Mouse (Mus musculus) testis, adult 2 months (tissue): ENCODE measurements around the gene Spata31d1a. TPM values are rescaled to one million over a fixed set of nuclear protein-coding genes. Genes with fewer than 3 reads are reported as not detected.
A peak's percentile ranks its signal among the peaks of the same experiment; 100 is the strongest.
"Not testable (repeated sequence)": the region's sequence is repeated elsewhere in the genome, so short reads cannot be mapped to it uniquely, and the experiment has no call there.

Experiments used
- H3K27ac ChIP-seq: fragments of 200-500 bp; 2 replicates; pipeline ENCODE4 v1.5.1; 2012; ENCODE audit warnings: low read depth, low read length; ENCODE audit not compliant: control insufficient read depth, insufficient read depth
- H3K27me3 ChIP-seq: fragments of 200-500 bp; 2 replicates; pipeline ENCODE4 v1.6.1; 2012; ENCODE audit warnings: mild to moderate bottlenecking, low read length, moderate library complexity; ENCODE audit not compliant: control insufficient read depth, insufficient read depth
- H3K36me3 ChIP-seq: fragments of 200-500 bp; 2 replicates; pipeline ENCODE4 v1.6.1; 2012; ENCODE audit warnings: mild to moderate bottlenecking, low read length; ENCODE audit not compliant: control insufficient read depth, insufficient read depth
- H3K4me1 ChIP-seq: fragments of 200-500 bp; 2 replicates; pipeline ENCODE4 v1.6.1; 2012; ENCODE audit warnings: low read length; ENCODE audit not compliant: control insufficient read depth, insufficient read depth
- H3K4me3 ChIP-seq: fragments of 200-500 bp; 2 replicates; pipeline ENCODE4 v1.5.1; 2012; ENCODE audit warnings: low read depth, mild to moderate bottlenecking, low read length, moderate library complexity, mixed read lengths; ENCODE audit not compliant: control insufficient read depth
- CTCF ChIP-seq: fragments of 200-500 bp; IDR thresholded peaks from 2 replicates; pipeline ENCODE4 v1.5.1; 2012; ENCODE audit warnings: low read depth, mild to moderate bottlenecking, inconsistent platforms, low read length, moderate library complexity; ENCODE audit not compliant: control insufficient read depth, insufficient read depth, insufficient replicate concordance
- POLR2A ChIP-seq: fragments of 200-500 bp; IDR thresholded peaks from 2 replicates; pipeline ENCODE4 v1.6.1; 2012; ENCODE audit warnings: low read depth, mild to moderate bottlenecking, inconsistent platforms, low read length, moderate library complexity; ENCODE audit not compliant: control insufficient read depth
- polyA plus RNA-seq: library from polyadenylated mRNA; depleted of rRNA; stranded (reverse); fragments of >200 nt; gene quantifications from 2 replicates; pipeline ENCODE4 v1.2.3, GENCODE M21; 2012

Spata31d1a gene
- polyA plus RNA-seq, 1 experiment = 122 TPM

DNA sequence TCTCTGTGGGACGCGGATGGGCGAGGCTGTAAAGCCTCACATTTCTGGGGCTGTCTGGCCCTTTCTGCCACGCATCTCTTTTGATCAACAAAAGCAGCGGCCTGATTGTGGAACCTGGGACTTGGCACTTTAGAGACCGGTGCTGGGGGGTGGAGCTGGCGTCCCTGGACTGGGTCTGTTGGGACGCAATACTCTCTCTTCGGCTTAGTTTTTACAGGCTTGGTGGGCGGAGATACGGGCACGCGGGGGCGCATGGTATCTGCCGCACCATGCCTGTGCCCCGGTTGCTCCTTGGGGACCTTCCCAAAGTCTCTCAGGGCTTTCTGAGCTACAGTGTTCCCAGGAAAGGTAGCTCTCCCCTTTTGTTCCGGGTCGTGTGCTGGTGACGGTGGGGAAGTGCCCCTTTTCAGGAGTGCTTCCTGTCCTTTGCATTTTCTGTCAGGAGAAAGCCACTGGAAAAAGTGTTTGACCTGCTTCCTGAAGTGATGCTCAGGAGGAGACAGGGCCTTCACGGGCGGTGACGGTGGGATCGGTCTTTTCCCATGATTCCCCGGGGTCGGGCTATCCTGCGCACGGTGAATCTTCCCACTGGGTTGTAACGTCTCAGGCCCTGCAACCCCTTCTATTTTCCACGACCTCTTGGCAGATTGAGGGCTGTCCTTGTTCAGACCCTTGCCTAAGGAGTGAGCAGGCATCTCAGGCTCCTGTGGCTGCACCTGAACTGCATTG, 16.2 kb upstream of the Spata31d1a start:
- peak overlapping the region; percentile 65 for H3K27ac ChIP-seq
- H3K4me1 ChIP-seq = peaks cover 14% of the 10 kb centered on the region
- H3K36me3 ChIP-seq = no peaks in the 10 kb centered on the region
- H3K27me3 ChIP-seq = no peaks in the 10 kb centered on the region
- H3K4me3 ChIP-seq = peak overlapping the region; percentile 82
- TF ChIP-seq CTCF = no peak
- peak; percentile 65; the same call in 1 of the 2 replicates for TF ChIP-seq POLR2A

DNA sequence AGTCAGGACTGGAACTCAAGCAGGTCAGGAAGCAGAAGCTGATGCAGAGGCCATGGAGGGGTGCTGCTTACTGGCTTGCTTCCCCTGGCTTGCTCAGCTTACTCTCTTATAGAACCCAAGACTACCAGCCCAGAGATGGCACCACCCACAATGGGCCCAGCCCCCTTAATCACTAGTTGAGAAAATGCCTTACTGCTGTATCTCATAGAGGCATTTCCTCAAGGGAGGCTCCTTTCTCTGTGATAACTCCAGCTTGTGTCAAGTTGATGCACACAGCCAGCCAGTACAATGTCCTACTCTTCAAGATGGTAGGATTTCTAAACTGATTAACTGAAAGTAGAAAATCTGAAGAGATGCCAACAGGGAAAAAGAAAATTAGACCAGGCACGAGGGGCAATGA, 12.0 kb upstream of the Spata31d1a start:
- H3K27me3 ChIP-seq, H3K27ac ChIP-seq, H3K4me3 ChIP-seq, H3K36me3 ChIP-seq, H3K4me1 ChIP-seq: not testable (repeated sequence)

DNA sequence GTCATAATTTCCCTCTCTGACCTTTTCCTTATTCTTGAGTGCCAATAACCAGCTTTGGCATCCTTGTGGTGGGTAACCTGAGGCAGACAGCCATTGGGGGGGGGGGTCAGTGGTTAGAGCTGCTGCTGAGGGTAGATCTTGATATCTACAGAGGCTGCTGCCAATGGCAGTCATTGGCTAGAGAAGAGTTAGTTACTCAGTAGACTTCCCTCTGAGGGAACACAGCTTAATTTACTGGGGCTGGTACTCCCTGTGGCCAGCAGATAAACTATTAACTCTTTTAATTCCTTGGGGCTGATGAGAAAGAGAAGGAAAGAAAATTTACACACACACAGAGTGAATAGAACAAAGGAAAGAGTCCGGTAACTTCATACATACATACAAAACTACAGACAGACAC, 9.3 kb upstream of the Spata31d1a start:
- H3K36me3 ChIP-seq = no peaks in the 10 kb centered on the region
- TF ChIP-seq POLR2A = no peak
- TF ChIP-seq CTCF = no peak
- H3K4me3 ChIP-seq = no peak overlapping the region
- no peaks in the 10 kb centered on the region; the same call in 1 of the 2 replicates for H3K4me1 ChIP-seq
- no peaks in the 10 kb centered on the region for H3K27me3 ChIP-seq
- no peak overlapping the region for H3K27ac ChIP-seq

DNA sequence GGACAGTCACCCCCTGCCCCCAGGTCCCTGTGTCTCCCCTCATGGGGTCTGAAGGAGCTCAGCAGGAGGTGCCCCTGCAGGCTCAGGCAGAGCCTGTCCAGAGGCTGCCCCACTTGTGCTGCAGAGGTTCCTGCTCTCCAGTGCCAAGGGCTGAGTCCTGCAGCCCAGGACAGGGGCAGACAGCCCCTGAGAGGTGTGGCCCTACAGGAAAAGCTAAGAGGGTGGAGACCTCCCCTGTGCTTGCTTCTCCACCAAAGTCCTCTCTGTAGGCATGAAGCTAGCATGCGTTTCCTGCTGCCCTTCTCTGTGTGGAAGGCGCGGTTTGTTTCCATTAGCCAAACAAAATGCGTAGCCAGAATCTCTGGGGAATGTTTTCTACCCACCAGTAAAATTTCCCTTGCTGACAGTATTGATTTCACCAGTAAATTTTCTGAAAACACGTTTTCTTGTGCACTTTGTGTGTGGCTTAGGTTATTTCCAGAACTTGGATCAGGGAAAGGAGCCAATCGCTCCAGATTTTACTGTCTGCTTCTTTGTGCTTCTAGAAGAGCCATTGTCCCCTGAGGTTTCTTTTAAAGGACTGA, 8.8 kb upstream of the Spata31d1a start:
- not testable (repeated sequence) for H3K27me3 ChIP-seq, H3K4me1 ChIP-seq, H3K27ac ChIP-seq, H3K36me3 ChIP-seq, H3K4me3 ChIP-seq

DNA sequence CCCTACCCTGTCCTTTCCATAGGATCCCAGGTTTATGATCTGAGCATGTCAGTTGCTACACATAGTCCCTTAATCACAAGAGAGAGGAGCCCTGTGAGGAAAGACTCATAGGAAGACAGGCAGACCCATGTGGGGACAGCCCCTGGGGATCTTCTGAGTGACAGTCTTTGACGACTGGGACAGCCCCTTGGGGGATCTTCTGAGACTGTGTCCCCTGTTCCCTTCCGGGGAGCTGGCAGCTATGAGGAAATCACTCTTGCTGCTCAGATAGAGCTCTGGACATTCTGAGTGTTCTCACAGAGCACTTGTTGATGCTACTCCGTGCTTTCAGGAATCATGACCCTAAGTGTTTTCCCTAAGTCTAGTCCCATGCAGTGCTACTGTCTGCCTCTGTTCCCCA, 3.6 kb upstream of the Spata31d1a start:
- no peak overlapping the region for H3K27ac ChIP-seq
- no peaks in the 10 kb centered on the region for H3K27me3 ChIP-seq
- H3K4me1 ChIP-seq = peaks cover 3% of the 10 kb centered on the region; the same call in 1 of the 2 replicates
- H3K4me3 ChIP-seq = peak overlapping the region; percentile 69
- no peak for TF ChIP-seq CTCF
- TF ChIP-seq POLR2A = no peak
- H3K36me3 ChIP-seq = no peaks in the 10 kb centered on the region

DNA sequence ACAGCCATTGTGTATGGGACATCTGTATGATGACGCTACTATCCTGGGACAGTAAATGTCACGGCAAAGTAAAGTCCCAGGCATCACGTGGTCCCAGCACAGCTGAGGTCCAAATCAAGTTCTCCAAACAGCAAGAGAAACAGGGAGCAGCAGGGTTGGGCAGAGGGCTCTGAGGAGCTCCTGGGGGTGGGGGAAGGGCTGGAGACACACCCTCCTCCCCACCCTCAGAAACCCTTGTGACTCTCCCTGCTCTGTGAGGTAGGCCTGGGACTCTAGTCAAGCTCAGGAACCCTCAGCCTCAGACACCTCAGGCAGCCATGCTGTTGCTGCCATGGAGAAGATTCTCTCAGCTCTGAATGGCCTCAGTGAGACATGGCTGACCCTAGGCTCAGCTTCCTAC, 1.9 kb upstream of the Spata31d1a start, which contains the start of gene Spata31d1b:
TSS of gene Spata31d1b (plus strand) at position 301 of the 400 bp plus-strand sequence.
- not testable (repeated sequence) for H3K36me3 ChIP-seq, H3K27me3 ChIP-seq, H3K27ac ChIP-seq, H3K4me1 ChIP-seq
- H3K4me3 ChIP-seq = peak within 1 kb of the TSS; percentile 69

DNA sequence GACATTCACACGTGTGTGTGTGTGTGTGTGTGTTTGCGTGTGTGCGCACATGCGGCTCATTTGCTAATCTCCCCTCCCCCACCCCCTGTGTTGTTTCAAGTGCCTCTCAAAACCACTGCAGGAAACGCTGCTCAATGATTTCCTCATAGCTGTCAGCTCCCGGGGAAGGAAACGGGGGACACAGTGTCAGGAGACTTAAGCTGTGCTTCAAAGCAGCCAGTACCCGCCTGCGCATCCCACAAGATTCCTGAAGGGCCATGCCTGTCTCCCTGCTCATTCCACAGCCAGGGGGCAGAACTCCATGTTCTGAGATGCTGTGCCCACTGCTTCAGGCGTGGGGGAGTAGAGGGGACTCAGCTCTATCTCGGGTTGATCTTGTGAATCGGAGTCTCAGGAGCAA, 5.6 kb downstream of the Spata31d1a start:
- TF ChIP-seq POLR2A = no peak
- TF ChIP-seq CTCF = no peak
- Histone ChIP-seq H3K27me3 (no peaks in the 10 kb centered on the region), H3K36me3 (no peaks in the 10 kb centered on the region), H3K4me1 (no peaks in the 10 kb centered on the region), H3K27ac (no peak overlapping the region), H3K4me3 (peak overlapping the region; percentile 4; the same call in 1 of the 2 replicates)

DNA sequence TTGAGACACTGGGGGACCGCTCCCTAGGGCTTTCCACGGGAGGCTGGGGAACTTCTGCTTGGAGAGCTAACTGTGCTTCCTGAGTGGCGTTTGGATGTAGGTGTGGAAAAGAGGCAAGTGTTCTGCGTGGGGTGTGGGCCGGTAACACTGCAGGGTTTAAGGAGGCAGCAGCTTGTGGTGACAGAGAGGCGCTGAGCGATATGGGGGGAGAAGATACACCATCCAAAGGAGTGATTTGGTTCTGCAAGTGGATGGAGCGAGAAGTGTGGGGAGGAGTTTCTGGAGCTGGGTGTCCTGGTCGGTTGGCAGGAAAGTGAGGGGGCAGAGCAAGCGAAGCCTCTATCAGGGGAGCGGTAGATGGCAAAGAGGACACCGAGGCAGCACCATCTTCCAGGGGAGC, 6.6 kb downstream of the Spata31d1a start:
- no peaks in the 10 kb centered on the region for H3K27me3 ChIP-seq
- H3K4me3 ChIP-seq = no peak overlapping the region
- no peaks in the 10 kb centered on the region for H3K36me3 ChIP-seq
- H3K4me1 ChIP-seq = no peaks in the 10 kb centered on the region
- H3K27ac ChIP-seq = no peak overlapping the region
- TF ChIP-seq POLR2A = no peak
- TF ChIP-seq CTCF = no peak

DNA sequence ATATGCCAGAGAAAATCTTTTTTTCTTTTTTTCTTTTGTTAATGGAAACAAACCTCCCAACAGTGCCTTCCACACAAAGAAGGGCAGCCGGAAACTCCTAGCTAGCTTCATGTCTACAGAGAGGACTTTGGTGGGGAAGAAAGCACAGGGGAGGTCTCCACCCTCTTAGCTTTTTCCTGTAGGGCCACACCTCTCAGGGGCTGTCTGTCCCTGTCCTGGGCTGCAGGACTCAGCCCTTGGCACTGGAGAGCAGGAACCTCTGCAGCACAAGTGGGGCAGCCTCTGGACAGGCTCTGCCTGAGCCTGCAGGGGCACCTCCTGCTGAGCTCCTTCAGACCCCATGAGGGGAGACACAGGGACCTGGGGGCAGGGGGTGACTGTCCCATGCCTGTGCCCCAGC, 10.0 kb downstream of the Spata31d1a start:
- not testable (repeated sequence) for H3K36me3 ChIP-seq, H3K4me3 ChIP-seq, H3K27ac ChIP-seq, H3K27me3 ChIP-seq, H3K4me1 ChIP-seq
